Mouse (Mus musculus): ENCODE measurements around the gene Gm10382. TPM values are rescaled to one million over a fixed set of nuclear protein-coding genes. Genes with fewer than 3 reads are reported as not detected.
"Not testable (repeated sequence)": the region's sequence is repeated elsewhere in the genome, so short reads cannot be mapped to it uniquely, and the experiment has no call there.

The Gm10382 gene
- polyA plus RNA-seq, 1 experiment: 2.2 TPM

GRCm38 (mm10) chr5:125408842-125409241 lies 19.7 kb downstream of the Gm10382 start:
- H3K79me3 ChIP-seq (ENCODE audit: low read depth): no peaks in the 10 kb centered on the region
- H3K4me3 ChIP-seq (ENCODE audit: insufficient read depth, poor library complexity, severe bottlenecking): peak overlapping the region; percentile 38
- peaks cover 8% of the 10 kb centered on the region for H3K36me3 ChIP-seq (ENCODE audit: control insufficient read depth, insufficient read depth)
- H3K79me2 ChIP-seq (ENCODE audit: control insufficient read depth, insufficient read depth): no peaks in the 10 kb centered on the region
- no peaks in the 10 kb centered on the region for H3K27me3 ChIP-seq (ENCODE audit: control insufficient read depth, insufficient read depth, insufficient read length)
- H3ac ChIP-seq (ENCODE audit: control insufficient read depth, insufficient read length, low read depth): no peak overlapping the region
- TF ChIP-seq MYOG (IDR thresholded peaks at IDR 0.05; ENCODE audit: control insufficient read depth, extremely low read depth, insufficient read length): no peak
- TF ChIP-seq MAX (IDR thresholded peaks at IDR 0.05): no peak
- TF ChIP-seq CTCF (IDR thresholded peaks at IDR 0.05; ENCODE audit: control insufficient read depth, insufficient read depth, insufficient read length): no peak
- TF ChIP-seq CEBPB (IDR thresholded peaks at IDR 0.05; ENCODE audit: low read depth): no peak

DNA sequence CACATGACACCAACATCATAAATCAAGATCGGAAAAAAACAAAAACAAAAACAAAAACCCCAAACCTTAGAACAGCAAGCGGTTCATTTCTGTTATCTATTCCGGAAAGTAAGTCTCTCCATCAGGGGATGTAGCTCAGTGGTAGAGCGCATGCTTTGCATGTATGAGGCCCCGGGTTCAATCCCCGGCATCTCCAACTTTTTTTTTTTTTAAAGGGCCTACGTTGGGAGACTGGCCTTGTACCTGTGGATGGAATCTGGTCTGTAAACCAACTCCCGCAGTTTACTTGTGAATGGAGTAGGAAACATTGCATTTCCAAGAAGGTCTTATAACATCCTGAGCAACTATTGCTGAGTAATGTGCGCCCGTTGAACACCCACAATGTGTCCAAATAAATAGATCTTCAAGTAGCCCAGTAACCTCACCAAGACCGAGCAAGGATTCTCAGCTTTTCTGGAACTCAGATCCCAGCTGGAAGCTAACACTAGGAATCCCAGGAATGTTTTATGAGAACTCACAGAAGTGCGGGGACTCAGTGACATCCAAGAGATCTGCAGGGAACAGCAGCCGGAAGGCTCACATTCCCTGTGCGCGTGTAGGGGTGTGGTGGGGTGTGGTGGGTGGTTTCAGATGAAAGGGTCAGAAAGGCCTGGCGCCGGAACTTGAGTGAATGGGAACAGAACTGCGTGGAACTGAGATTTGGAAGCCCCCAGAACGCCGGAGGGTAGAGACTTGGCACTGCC lies 20.4 kb downstream of the Gm10382 start:
- TF ChIP-seq USF1 (IDR thresholded peaks at IDR 0.05; ENCODE audit: low read depth): no peak
- no peak for TF ChIP-seq MAX (IDR thresholded peaks at IDR 0.05)
- no peak for TF ChIP-seq MYOD1 (IDR thresholded peaks at IDR 0.05; ENCODE audit: control insufficient read depth, insufficient read length, low read depth)
- no peak for TF ChIP-seq CEBPB (IDR thresholded peaks at IDR 0.05; ENCODE audit: low read depth)
- no peak for TF ChIP-seq MYOG (IDR thresholded peaks at IDR 0.05; ENCODE audit: control insufficient read depth, extremely low read depth, insufficient read length)
- TF ChIP-seq CTCF (IDR thresholded peaks at IDR 0.05; ENCODE audit: control insufficient read depth, insufficient read depth, insufficient read length): no peak
- no peak for TF ChIP-seq FOSL1 (IDR thresholded peaks at IDR 0.05; ENCODE audit: insufficient read depth, low read length, poor library complexity, severe bottlenecking)
- H3K27me3 ChIP-seq (ENCODE audit: control insufficient read depth, insufficient read depth, insufficient read length): no peaks in the 10 kb centered on the region
- no peak overlapping the region for H3ac ChIP-seq (ENCODE audit: control insufficient read depth, insufficient read length, low read depth)
- no peaks in the 10 kb centered on the region for H3K79me3 ChIP-seq (ENCODE audit: low read depth)
- H3K79me2 ChIP-seq (ENCODE audit: control insufficient read depth, insufficient read depth): no peaks in the 10 kb centered on the region
- H3K4me3 ChIP-seq (ENCODE audit: insufficient read depth, poor library complexity, severe bottlenecking): peak overlapping the region; percentile 38
- H3K36me3 ChIP-seq (ENCODE audit: control insufficient read depth, insufficient read depth): peaks cover 12% of the 10 kb centered on the region

DNA sequence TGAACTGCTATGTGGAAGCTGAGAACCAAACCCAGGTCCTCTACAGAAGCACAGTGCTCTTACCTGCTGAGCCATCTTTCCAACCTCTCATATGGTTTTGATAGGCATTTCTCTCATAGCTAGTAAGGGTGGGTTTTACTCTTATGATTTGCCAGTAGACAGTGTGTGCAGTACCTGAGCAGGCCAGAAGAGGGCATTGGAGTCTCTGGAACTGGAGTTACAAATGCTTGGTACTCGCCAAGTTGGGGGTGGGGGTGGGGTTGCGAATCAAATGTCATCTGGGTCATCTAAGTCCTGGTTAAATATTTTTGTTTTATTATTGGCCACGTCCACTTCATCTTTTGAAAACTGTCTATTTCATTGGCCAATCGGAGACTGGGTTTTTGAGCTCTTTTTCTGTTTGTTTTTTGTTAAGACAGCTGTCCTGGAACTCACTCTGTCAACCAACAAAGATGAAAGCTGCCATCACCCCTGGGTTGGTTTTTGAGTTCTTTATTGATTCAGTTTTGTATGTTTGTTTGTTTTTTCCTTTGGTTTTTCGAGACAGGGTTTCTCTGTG lies 22.9 kb downstream of the Gm10382 start:
- Histone ChIP-seq H3K79me2 (ENCODE audit: control insufficient read depth, insufficient read depth) (no peaks in the 10 kb centered on the region), H3K36me3 (ENCODE audit: control insufficient read depth, insufficient read depth) (peaks cover 32% of the 10 kb centered on the region), H3K27me3 (ENCODE audit: control insufficient read depth, insufficient read depth, insufficient read length) (no peaks in the 10 kb centered on the region), H3ac (ENCODE audit: control insufficient read depth, insufficient read length, low read depth) (no peak overlapping the region), H3K79me3 (ENCODE audit: low read depth) (no peaks in the 10 kb centered on the region), H3K4me3 (ENCODE audit: insufficient read depth, poor library complexity, severe bottlenecking) (no peak overlapping the region)
- TF ChIP-seq CTCF (IDR thresholded peaks at IDR 0.05; ENCODE audit: control insufficient read depth, insufficient read depth, insufficient read length) (peak; percentile 13), USF1 (IDR thresholded peaks at IDR 0.05; ENCODE audit: low read depth) (no peak)

- not testable (repeated sequence) for H3K27me3 ChIP-seq (ENCODE audit: control insufficient read depth, insufficient read depth, insufficient read length); H3ac ChIP-seq (ENCODE audit: control insufficient read depth, insufficient read length, low read depth); H3K79me3 ChIP-seq (ENCODE audit: low read depth); H3K79me2 ChIP-seq (ENCODE audit: control insufficient read depth, insufficient read depth); H3K4me3 ChIP-seq (ENCODE audit: insufficient read depth, poor library complexity, severe bottlenecking)
- H3K36me3 ChIP-seq (ENCODE audit: control insufficient read depth, insufficient read depth): peaks cover 37% of the 10 kb centered on the region
These were observed 23.4 kb downstream of the Gm10382 start for GRCm38 (mm10) chr5:125412536-125412935.

GRCm38 (mm10) chr5:125413763-125414162 lies 24.6 kb downstream of the Gm10382 start:
- Histone ChIP-seq H3K79me2 (ENCODE audit: control insufficient read depth, insufficient read depth) (no peaks in the 10 kb centered on the region), H3K36me3 (ENCODE audit: control insufficient read depth, insufficient read depth) (peaks cover 46% of the 10 kb centered on the region), H3ac (ENCODE audit: control insufficient read depth, insufficient read length, low read depth) (no peak overlapping the region), H3K27me3 (ENCODE audit: control insufficient read depth, insufficient read depth, insufficient read length) (no peaks in the 10 kb centered on the region), H3K79me3 (ENCODE audit: low read depth) (no peaks in the 10 kb centered on the region), H3K4me3 (ENCODE audit: insufficient read depth, poor library complexity, severe bottlenecking) (no peak overlapping the region)
- TF ChIP-seq MYOG (IDR thresholded peaks at IDR 0.05; ENCODE audit: control insufficient read depth, extremely low read depth, insufficient read length) (no peak), CTCF (IDR thresholded peaks at IDR 0.05; ENCODE audit: control insufficient read depth, insufficient read depth, insufficient read length) (no peak), MAX (IDR thresholded peaks at IDR 0.05) (no peak), USF1 (IDR thresholded peaks at IDR 0.05; ENCODE audit: low read depth) (no peak), CEBPB (IDR thresholded peaks at IDR 0.05; ENCODE audit: low read depth) (no peak), FOSL1 (IDR thresholded peaks at IDR 0.05; ENCODE audit: insufficient read depth, low read length, poor library complexity, severe bottlenecking) (no peak), MYOD1 (IDR thresholded peaks at IDR 0.05; ENCODE audit: control insufficient read depth, insufficient read length, low read depth) (no peak)

- no peak for TF ChIP-seq MYOD1 (IDR thresholded peaks at IDR 0.05; ENCODE audit: control insufficient read depth, insufficient read length, low read depth)
- TF ChIP-seq MYOG (IDR thresholded peaks at IDR 0.05; ENCODE audit: control insufficient read depth, extremely low read depth, insufficient read length): no peak
- no peak for TF ChIP-seq FOSL1 (IDR thresholded peaks at IDR 0.05; ENCODE audit: insufficient read depth, low read length, poor library complexity, severe bottlenecking)
- TF ChIP-seq USF1 (IDR thresholded peaks at IDR 0.05; ENCODE audit: low read depth): no peak
- H3K36me3 ChIP-seq (ENCODE audit: control insufficient read depth, insufficient read depth): peaks cover 56% of the 10 kb centered on the region
These were observed 27.1 kb downstream of the Gm10382 start for GRCm38 (mm10) chr5:125416183-125416582.

More at GRCm38 (mm10) chr5:125416183-125416582, 27.1 kb downstream of the Gm10382 start:
- Histone ChIP-seq H3K79me2 (ENCODE audit: control insufficient read depth, insufficient read depth) (no peaks in the 10 kb centered on the region), H3ac (ENCODE audit: control insufficient read depth, insufficient read length, low read depth) (no peak overlapping the region), H3K79me3 (ENCODE audit: low read depth) (no peaks in the 10 kb centered on the region), H3K27me3 (ENCODE audit: control insufficient read depth, insufficient read depth, insufficient read length) (no peaks in the 10 kb centered on the region), H3K4me3 (ENCODE audit: insufficient read depth, poor library complexity, severe bottlenecking) (no peak overlapping the region)
